Mouse (Mus musculus): ENCODE measurements around the gene Nckap5. TPM values are rescaled to one million over a fixed set of nuclear protein-coding genes. Genes with fewer than 3 reads are reported as not detected.

The Nckap5 gene
- polyA plus RNA-seq, 1 experiment from 2014 or later, result 1.1 TPM

GRCm38 (mm10) chr1:126535527-126535926 lies 295.1 kb downstream of the Nckap5 start:
- DNase-seq, result no peak
- ATAC-seq, result no peak
- TF ChIP-seq EP300 (IDR thresholded peaks at IDR 0.05; ENCODE audit: low read depth), result no peak
- no peak for TF ChIP-seq CTCF (IDR thresholded peaks at IDR 0.05; ENCODE audit: low read depth)
- Histone ChIP-seq H3K4me2 (ENCODE audit: low read depth, low read length) (no peak overlapping the region), H3K27me3 (ENCODE audit: insufficient read depth, low read length) (no peaks in the 10 kb centered on the region), H3K27ac (ENCODE audit: low read depth) (no peak overlapping the region), H3K4me1 (ENCODE audit: insufficient read depth) (no peaks in the 10 kb centered on the region), H3K36me3 (replicated peaks; ENCODE audit: insufficient read depth, low read length) (no peaks in the 10 kb centered on the region), H3K4me3 (ENCODE audit: low read depth, low read length) (no peak overlapping the region), H3K9ac (replicated peaks) (no peak overlapping the region), H3K9me3 (ENCODE audit: low read length) (no peaks in the 10 kb centered on the region)
- 80% methylated on average over 1 of the region's 1 CpGs for WGBS (ENCODE audit: insufficient replicate concordance)

DNA sequence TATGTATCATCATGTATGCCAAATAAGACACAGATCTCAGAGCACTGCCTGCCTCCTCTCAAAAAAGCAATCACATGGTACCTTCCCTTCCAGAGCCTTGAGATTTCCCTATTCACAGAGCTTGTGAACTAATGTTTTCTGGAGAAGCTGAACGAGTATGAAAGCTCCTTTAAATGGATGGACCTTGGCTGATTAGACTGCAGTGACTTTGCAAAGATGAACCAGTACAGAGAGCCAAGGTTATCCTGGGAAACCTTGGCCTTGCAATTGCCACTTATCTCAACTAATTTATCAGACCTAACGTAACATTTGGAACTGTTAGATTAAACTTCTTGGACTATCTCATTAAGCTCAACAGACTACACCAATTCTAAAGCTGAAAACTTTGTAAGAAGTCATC lies 296.6 kb downstream of the Nckap5 start:
- no peak for DNase-seq
- no peak for ATAC-seq
- 61% methylated on average over 2 of the region's 2 CpGs for WGBS (ENCODE audit: insufficient replicate concordance)
- no peaks in the 10 kb centered on the region for H3K4me1 ChIP-seq (ENCODE audit: insufficient read depth)
- no peak overlapping the region for H3K27ac ChIP-seq (ENCODE audit: low read depth)
- H3K9me3 ChIP-seq (ENCODE audit: low read length), result no peaks in the 10 kb centered on the region
- H3K4me2 ChIP-seq (ENCODE audit: low read depth, low read length), result no peak overlapping the region
- no peak overlapping the region for H3K4me3 ChIP-seq (ENCODE audit: low read depth, low read length)
- H3K9ac ChIP-seq (replicated peaks), result no peak overlapping the region
- H3K36me3 ChIP-seq (replicated peaks; ENCODE audit: insufficient read depth, low read length), result no peaks in the 10 kb centered on the region
- TF ChIP-seq CTCF (IDR thresholded peaks at IDR 0.05; ENCODE audit: low read depth) (no peak), EP300 (IDR thresholded peaks at IDR 0.05; ENCODE audit: low read depth) (no peak)
- no peaks in the 10 kb centered on the region for H3K27me3 ChIP-seq (ENCODE audit: insufficient read depth, low read length)

GRCm38 (mm10) chr1:126528043-126528598 lies 302.5 kb downstream of the Nckap5 start:
- H3K4me3 ChIP-seq (ENCODE audit: low read depth, low read length), result no peak overlapping the region
- no peaks in the 10 kb centered on the region for H3K27me3 ChIP-seq (ENCODE audit: insufficient read depth, low read length)
- no peak for TF ChIP-seq CTCF (IDR thresholded peaks at IDR 0.05; ENCODE audit: low read depth)
- TF ChIP-seq EP300 (IDR thresholded peaks at IDR 0.05; ENCODE audit: low read depth), result no peak
- ATAC-seq, result no peak
- no peak for DNase-seq
- no peak overlapping the region for H3K9ac ChIP-seq (replicated peaks)
- 84% methylated on average over 7 of the region's 7 CpGs for WGBS (ENCODE audit: insufficient replicate concordance)
- H3K9me3 ChIP-seq (ENCODE audit: low read length), result no peaks in the 10 kb centered on the region
- no peaks in the 10 kb centered on the region for H3K36me3 ChIP-seq (replicated peaks; ENCODE audit: insufficient read depth, low read length)
- no peaks in the 10 kb centered on the region for H3K4me1 ChIP-seq (ENCODE audit: insufficient read depth)
- no peak overlapping the region for H3K27ac ChIP-seq (ENCODE audit: low read depth)
- H3K4me2 ChIP-seq (ENCODE audit: low read depth, low read length), result no peak overlapping the region

DNA sequence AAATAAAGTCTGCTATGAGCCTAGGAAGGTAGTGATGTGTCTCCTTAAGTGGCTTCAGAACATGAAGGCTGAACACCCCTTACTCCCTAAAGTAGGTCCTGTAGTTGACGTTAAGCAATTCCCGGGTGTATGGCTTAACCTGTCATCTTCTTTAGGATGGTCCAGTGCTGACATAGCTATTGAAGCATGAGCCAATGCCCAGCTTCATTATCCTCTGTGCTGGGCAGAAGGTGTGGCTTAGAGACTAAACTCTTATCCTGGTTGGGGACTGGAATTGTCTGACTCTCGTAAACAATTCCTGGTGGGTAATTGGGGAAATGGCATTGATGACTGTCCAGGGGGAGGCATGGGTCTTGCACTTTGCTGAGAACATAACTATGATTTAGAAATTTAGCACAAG lies 312.5 kb downstream of the Nckap5 start:
- Histone ChIP-seq H3K27me3 (ENCODE audit: insufficient read depth, low read length) (no peaks in the 10 kb centered on the region), H3K4me1 (ENCODE audit: insufficient read depth) (peaks cover 2% of the 10 kb centered on the region), H3K36me3 (replicated peaks; ENCODE audit: insufficient read depth, low read length) (no peaks in the 10 kb centered on the region), H3K4me3 (ENCODE audit: low read depth, low read length) (no peak overlapping the region), H3K27ac (ENCODE audit: low read depth) (no peak overlapping the region), H3K9ac (replicated peaks) (no peak overlapping the region), H3K4me2 (ENCODE audit: low read depth, low read length) (no peak overlapping the region), H3K9me3 (ENCODE audit: low read length) (no peaks in the 10 kb centered on the region)
- 86% methylated on average over 3 of the region's 3 CpGs for WGBS (ENCODE audit: insufficient replicate concordance)
- TF ChIP-seq EP300 (IDR thresholded peaks at IDR 0.05; ENCODE audit: low read depth) (no peak), CTCF (IDR thresholded peaks at IDR 0.05; ENCODE audit: low read depth) (no peak)
- no peak for DNase-seq
- no peak for ATAC-seq

GRCm38 (mm10) chr1:126517427-126517826 lies 313.2 kb downstream of the Nckap5 start:
- no peak overlapping the region for H3K9ac ChIP-seq (replicated peaks)
- peaks cover 2% of the 10 kb centered on the region for H3K4me1 ChIP-seq (ENCODE audit: insufficient read depth)
- no peaks in the 10 kb centered on the region for H3K9me3 ChIP-seq (ENCODE audit: low read length)
- WGBS (ENCODE audit: insufficient replicate concordance), result 73% methylated on average over 1 of the region's 1 CpGs
- no peak for TF ChIP-seq EP300 (IDR thresholded peaks at IDR 0.05; ENCODE audit: low read depth)
- TF ChIP-seq CTCF (IDR thresholded peaks at IDR 0.05; ENCODE audit: low read depth), result no peak
- H3K36me3 ChIP-seq (replicated peaks; ENCODE audit: insufficient read depth, low read length), result no peaks in the 10 kb centered on the region
- H3K4me3 ChIP-seq (ENCODE audit: low read depth, low read length), result no peak overlapping the region
- no peak overlapping the region for H3K27ac ChIP-seq (ENCODE audit: low read depth)
- no peak overlapping the region for H3K4me2 ChIP-seq (ENCODE audit: low read depth, low read length)
- H3K27me3 ChIP-seq (ENCODE audit: insufficient read depth, low read length), result no peaks in the 10 kb centered on the region
- ATAC-seq (no peak), DNase-seq (no peak)

DNA sequence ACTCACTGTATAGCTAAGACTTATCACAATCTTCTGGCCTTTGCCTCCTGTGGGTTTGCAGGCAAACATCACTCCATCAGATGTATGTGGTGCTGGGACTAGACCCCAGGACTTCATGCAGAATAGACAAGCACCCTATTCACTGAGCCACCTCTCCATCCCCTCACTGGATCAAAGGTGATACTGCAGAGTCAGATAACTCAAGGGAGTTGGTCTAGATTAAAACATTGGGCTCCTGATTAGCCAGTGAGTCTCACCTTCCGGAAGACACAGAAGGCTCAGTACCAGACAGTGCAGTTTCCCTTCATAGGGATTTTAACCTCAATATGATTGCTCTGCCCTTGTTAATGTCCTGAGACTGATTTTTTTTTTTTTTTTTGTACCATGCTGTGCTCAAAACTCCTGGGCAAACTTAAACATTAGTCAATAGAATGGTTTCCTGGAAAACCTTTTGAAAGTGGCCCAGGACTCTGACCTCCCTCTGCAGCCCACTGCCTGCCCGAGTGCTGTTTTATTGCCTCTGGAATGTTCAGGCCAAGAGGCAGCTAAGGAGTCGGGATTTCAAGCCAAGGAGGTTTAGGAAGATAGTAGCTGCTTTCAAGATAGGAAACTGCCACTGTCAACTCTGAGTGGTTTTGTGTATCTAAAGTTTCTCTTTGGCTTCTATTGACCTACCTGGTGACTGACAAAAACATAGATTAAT lies 315.4 kb downstream of the Nckap5 start:
- DNase-seq (no peak), ATAC-seq (0 out of 2 replicates have a peak, but pooled peaks have one; percentile 40)
- TF ChIP-seq CTCF (IDR thresholded peaks at IDR 0.05; ENCODE audit: low read depth) (no peak), EP300 (IDR thresholded peaks at IDR 0.05; ENCODE audit: low read depth) (no peak)
- Histone ChIP-seq H3K4me2 (ENCODE audit: low read depth, low read length) (no peak overlapping the region), H3K4me3 (ENCODE audit: low read depth, low read length) (no peak overlapping the region), H3K9ac (replicated peaks) (no peak overlapping the region), H3K4me1 (ENCODE audit: insufficient read depth) (peaks cover 2% of the 10 kb centered on the region), H3K27ac (ENCODE audit: low read depth) (no peak overlapping the region), H3K9me3 (ENCODE audit: low read length) (no peaks in the 10 kb centered on the region), H3K27me3 (ENCODE audit: insufficient read depth, low read length) (no peaks in the 10 kb centered on the region), H3K36me3 (replicated peaks; ENCODE audit: insufficient read depth, low read length) (no peaks in the 10 kb centered on the region)
- WGBS (ENCODE audit: insufficient replicate concordance), result 32% methylated on average over 3 of the region's 3 CpGs

All from liver, postnatal 0 days (tissue).